Mouse (Mus musculus): Measurements from ENCODE around the gene Slc38a6.

- TF ChIP-seq POLR2A (IDR thresholded peaks at IDR 0.05; ENCODE audit: control insufficient read depth, extremely low read depth, insufficient read depth, low read length, poor library complexity) (no peak), CTCF (IDR thresholded peaks at IDR 0.05; ENCODE audit: borderline replicate concordance, control insufficient read depth, extremely low read depth, insufficient read depth, low read length, poor library complexity) (no peak)
Measured at GRCm38 (mm10) chr12:73368868-73369608, 82.5 kb downstream of the Slc38a6 start.
